Mouse (Mus musculus): ENCODE data around the gene Herc2.
A peak's percentile ranks its signal among the peaks of the same experiment; 100 is the strongest.
"Not testable (repeated sequence)": the region's sequence is repeated elsewhere in the genome, so short reads cannot be mapped to it uniquely, and the experiment has no call there.

The Herc2 gene

GRCm38 (mm10) chr7:56049831-56050321, at the start of gene Herc2:
TSS of gene Herc2 (plus strand) at chr7:56050196.
- DNase-seq (ENCODE audit: low spot score in 2 of 2): peak; percentile 98 to 99

DNA sequence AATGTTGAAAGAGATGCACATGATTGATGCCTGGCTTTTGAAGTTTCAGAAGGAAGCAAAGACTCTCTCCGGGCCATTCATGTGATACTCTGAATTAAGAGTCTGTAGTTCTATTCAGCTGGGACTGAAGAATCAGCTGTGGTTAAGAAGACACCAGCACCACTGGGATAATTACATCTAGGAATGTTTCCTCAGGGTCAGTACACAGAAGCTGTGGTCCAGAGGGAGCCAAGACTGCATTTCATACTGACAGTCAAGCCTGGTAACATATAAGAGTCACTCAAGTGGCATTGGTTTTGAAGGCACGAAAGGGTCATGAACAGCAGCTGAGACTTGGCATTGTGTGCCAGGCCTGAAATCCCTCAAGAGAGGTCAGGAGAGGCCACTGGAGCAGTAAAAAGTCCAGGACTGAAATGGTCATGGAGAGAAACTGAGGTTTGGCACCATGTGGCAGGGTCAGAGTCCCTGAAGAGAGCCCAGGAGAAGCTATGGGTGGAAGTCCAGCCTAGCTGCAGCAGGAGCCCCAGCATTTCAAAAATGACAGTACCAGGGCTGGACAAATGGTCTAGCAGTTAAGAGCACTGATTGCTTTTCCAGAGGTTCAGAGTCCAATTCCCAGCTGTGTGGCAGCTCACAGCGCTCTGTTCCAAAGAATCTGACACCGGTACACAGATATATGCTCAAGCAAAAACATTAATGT, 39.5 kb upstream of the Herc2 start:
- DNase-seq (ENCODE audit: low spot score in 2 of 2): no peak

DNA sequence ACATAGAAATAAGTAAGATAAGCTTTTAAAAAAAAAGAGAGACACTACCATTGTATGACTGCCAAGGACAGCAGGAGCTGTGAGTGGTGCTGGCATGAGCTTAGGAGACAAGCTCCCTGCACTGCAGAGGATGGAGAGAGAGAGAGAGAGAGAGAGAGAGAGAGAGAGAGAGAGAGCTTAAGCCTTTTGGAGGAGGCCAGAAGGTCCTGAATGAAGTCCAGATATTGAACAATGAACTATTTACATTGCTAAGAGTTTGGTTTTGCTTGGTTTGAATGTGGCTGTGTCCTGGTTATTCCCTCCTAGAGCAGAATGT, 39.0 kb upstream of the Herc2 start:
- DNase-seq (ENCODE audit: low spot score in 2 of 2): no peak

DNA sequence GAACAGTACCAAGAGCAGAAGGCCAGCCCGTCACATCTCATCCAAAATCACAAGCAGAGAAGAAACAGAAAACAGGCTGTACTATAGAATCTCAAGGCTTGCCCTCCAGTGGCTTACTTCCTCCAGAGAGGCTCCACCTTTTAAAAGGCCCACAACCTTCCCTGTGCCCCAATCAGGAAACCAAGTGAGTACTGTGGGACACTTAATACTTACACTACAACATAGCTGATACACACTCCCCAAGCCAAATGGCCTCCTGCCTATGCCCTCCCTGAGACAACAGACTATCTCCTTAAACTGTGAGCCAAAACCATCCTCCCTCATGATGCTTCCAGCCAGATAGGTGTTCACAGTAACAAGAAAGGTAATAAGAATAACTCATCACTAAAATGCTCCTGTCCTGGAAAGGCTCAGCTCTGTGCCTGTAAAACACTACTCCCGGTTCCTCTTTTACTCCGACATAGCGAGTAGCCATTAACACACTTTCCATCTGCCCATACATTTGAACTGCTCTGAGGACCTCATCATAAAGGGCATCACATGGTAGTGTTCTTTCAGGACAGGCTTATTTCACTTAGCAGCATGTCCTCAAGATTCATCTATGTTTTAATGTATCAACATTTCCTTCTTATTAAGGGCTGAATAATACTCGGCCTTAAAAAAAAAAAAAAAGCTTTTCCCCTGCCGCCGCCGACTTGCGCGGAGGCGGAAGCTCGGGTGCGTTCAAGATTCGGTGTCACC, 36.6 kb upstream of the Herc2 start:
- no peak for DNase-seq (ENCODE audit: low spot score in 2 of 2)

GRCm38 (mm10) chr7:56014002-56014702, 35.8 kb upstream of the Herc2 start:
- DNase-seq (ENCODE audit: low spot score in 2 of 2): not testable (repeated sequence)

DNA sequence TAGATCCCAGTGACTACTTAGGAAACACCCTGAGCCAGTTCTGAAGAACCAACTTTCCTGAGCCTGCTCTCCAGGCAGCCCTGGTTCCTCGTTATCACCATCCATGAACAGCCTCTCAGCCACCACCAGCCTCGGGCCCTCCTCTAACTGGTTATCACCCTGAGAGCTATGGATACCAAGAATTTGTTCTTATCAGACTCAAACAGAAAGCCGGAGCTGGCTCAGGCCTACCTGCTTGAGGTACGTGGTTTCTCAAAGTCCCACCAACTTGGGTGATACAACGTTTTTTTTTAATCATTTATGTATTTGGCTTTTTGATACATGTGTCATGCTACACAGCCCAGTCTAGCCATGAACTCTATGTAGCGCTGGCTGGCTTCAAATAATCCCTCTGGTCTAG, 34.8 kb upstream of the Herc2 start:
- DNase-seq (ENCODE audit: low spot score in 2 of 2): peak; percentile 55 to 73

DNA sequence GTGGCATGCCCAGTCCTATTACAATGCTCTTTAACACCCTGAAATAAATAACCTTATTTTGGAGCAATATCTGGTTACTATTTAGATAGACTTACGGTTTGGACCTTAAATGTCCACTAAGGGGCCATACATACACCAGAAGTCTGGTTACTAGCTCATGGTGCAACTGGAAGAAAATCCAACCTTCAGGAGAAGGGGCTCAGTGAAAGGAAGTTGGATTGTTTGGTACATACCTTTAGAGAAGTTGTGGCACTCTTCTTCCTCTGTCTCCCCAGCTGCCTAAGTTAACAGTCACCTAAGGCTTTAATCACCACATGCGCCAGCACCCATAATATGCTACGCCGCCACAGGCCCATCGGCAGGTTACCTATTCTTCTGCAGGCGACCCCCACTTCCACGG, 34.2 kb upstream of the Herc2 start:
- no peak for DNase-seq (ENCODE audit: low spot score in 2 of 2)

- DNase-seq (ENCODE audit: low spot score in 2 of 2): no peak
These were observed 32.2 kb upstream of the Herc2 start for GRCm38 (mm10) chr7:56017761-56018160.

DNA sequence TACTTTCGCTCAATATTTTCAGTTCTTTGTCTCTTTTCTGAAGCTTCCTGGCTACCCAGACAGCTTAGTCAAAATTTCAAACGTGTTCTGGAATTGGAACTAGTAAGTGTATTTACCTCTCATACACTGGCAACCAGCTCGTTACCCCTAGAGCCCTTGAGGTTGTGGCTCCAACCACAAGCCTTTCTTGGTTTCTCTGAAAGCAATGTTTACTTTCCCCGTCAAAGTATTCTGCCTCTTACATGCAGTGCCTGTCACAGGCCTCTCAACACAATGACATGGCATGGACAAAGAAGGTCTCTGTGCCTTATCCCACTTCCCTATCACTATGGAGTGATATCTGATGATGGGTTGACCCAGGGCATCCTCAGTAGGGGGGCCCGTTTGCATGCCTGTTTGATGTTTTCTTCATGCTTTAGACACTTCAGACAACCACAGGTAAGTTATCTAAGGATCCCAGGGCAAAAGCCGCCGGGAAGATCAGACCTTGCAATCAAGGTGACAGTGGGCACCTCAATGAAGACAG, 31.5 kb upstream of the Herc2 start:
- DNase-seq (ENCODE audit: low spot score in 2 of 2): no peak

- peak; percentile 46 to 64 for DNase-seq (ENCODE audit: low spot score in 2 of 2)
These were observed 30.7 kb upstream of the Herc2 start for GRCm38 (mm10) chr7:56018972-56019929.

DNA sequence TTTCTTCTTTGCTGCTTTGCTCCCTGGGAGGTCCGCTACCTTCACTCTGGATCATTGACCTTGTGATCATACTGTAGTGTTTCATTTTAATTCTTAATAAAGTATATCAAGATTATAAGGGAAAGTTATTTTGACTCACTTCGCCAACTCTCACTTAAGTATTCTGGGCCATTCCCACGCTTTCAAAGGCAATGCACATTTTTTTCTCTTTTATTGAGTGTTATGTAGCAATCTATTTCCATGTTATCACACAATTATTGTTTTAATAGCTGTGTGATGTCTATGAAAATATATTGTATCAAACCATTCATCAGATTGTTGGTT, 30.1 kb upstream of the Herc2 start, which contains the start of gene Nipa1:
Gene Nipa1 (minus strand): TSS at position 25 of the 324 bp plus-strand sequence.
- DNase-seq (ENCODE audit: low spot score in 2 of 2): no peak

DNA sequence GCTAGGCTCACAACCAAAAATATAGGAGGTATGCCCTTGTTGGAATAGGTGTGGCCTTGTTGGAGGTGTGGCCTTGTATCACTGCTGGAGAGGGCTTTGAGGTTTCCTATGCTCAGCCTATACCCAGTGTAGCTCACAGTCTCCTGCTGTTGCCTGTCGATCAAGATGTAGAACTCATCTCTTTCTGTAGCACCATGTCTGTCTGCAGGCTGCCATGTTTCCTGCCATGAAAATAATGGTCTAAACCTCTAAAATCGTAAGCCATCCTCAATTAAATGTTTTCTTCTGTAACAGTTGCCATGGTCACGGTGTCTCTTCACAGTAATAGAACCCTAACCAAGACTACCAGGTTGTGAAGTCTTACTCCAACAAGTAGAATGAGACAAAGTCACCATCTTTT, 26.4 kb upstream of the Herc2 start:
- no peak for DNase-seq (ENCODE audit: low spot score in 2 of 2)

DNA sequence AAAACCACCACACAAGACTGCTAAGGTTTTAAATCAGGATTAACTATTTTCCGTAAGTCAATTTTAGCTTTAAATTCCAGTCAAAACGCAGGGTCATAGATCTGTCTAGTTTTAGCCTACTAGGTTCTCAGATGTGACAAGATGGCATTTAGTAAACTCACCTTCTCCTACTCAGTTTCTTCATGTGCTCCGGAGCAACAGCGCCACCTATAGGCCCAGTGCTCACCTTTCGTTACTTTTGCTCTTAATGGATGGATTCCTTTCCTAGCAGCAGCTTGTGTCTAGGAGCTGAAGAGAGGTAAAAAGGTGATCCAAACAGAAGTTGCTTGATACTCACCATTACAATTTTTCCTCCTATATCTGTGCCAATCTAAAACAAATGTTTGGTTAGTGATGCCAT, 7.6 kb upstream of the Herc2 start:
- peak; percentile 66 to 71 for DNase-seq (ENCODE audit: low spot score in 2 of 2)

DNA sequence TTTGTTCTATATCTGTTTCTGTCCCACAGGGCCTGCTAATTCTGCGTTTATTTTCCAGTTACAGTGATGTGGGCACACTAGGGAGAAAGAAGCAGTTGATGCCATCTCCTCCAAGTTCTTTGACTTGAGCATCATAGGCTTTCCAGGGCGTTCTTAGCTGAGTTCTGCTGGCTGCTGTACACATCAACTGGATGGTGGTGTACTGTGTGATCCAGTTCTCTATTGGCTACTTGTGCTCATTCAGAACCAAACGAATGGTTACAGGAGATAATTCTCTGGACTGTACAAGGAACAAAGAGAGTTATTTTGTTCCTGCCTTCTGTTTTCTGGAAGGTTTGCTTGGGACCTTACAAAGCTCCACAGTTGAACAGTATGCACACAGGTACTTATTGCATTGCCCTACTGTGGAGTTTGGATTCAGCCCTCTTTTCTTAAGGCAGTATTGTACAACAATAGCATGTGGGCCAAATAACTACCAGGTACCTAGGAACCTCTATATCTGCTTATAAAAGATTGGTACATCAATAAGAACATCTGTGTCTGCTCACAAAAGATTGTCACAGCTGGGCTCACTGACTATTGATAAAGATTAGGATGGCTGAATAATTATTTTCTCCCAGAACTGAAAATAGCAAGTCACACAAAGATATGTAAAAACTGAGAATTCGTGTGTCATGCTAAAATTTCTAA, 6.3 kb upstream of the Herc2 start:
- no peak for DNase-seq (ENCODE audit: low spot score in 2 of 2)

DNA sequence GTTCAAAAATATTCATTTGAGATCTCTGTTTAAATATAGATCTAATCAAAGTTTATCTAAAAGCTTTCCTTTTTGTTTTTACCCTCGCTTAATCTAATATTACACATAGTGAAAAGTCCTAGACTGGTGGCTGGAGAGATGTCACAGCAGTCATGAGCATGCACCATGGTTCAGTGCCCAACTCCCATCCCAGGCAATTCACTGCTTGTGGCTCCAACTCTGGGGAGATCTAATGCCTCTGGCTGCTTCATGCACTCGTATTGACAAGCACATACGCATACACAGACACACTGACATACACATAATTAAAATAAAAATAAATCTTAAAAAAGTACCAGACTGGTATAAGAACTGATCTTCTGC, 5.7 kb upstream of the Herc2 start:
- no peak for DNase-seq (ENCODE audit: low spot score in 2 of 2)

DNA sequence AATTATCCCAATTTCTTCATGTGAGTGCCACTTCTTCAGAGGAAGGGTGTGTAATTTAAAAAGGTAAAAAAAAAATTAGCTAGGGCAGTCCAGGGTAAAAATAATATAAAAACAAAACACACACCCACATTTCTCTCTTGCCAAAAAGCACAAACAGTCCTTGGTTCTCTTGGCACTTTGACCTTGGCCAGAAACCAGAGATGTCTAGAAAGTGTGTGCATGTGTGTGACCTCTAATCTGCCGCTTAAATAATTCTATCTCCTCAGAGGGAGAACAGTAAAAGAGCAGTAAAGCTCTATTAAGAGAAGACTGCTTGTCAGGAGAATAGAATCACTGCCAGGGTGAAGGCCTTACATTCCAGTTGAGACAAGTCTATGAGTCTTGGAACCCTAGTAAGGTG, 2.8 kb upstream of the Herc2 start:
- no peak for DNase-seq (ENCODE audit: low spot score in 2 of 2)

DNA sequence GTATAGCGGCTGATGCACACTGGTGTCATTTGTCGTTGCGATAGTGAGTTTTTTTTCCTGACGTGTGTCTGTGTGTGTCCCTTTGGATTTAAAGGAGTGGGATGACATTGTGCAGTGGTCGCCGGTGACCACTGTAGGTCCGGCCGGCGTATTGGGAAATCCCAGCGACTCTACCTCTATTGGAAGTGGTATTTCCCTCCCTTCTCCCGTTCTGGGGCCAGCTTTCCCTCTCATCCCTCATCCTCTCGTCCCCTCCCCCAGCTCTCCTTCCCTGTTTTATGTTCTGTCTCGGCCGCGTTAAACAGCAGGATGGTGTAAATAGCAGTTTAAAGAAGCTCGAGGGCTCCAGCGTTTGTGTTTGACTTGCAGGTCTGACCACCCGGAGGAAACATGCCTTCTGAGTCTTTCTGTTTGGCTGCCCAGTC, 503 bp downstream of the Herc2 start:
- peak in 1 of 2 experiments; percentile 17 for DNase-seq (ENCODE audit: low spot score in 2 of 2)

DNA sequence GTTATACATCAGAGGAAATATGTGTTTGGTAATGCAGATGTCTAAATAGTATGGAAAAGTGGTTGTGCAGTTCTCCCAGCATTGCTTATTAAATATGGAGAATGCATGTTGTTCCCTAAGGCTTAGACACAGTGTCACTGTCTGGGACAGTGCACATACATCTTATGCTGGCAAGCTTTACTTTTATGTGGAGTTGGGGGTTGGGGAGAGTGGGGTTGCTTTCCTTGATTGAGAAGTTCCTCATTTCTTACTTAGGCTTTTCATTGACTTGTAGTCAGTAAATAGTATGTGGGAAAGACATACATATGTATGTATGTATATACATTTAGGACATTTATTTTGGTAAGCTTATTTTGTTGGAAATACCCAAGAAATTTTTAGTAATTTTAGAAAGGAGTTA, 3.0 kb downstream of the Herc2 start:
- no peak for DNase-seq (ENCODE audit: low spot score in 2 of 2)

GRCm38 (mm10) chr7:56055338-56055737, 5.3 kb downstream of the Herc2 start:
- no peak for DNase-seq (ENCODE audit: low spot score in 2 of 2)

GRCm38 (mm10) chr7:56064876-56065275, 14.9 kb downstream of the Herc2 start:
- no peak for DNase-seq (ENCODE audit: low spot score in 2 of 2)

- no peak for DNase-seq (ENCODE audit: low spot score in 2 of 2)
These were observed 16.1 kb downstream of the Herc2 start for GRCm38 (mm10) chr7:56066136-56066535.

Data from spleen, postnatal 36 days (tissue).